Mouse (Mus musculus) embryonic facial prominence, embryonic 14.5 days (tissue): Measurements from ENCODE around the gene Fam168b. TPM values are rescaled to one million over a fixed set of nuclear protein-coding genes. Genes with fewer than 3 reads are reported as not detected.

Source experiments
- ATAC-seq: fragments of 200-750 bp; cut with Nextera tagmentation; 2 replicates; pipeline ENCODE4 v1.8.0; 2017; ENCODE audit warnings: low read depth, moderate number of reproducible peaks, moderate TSS enrichment
- DNase-seq: peaks from one replicate; pipeline ENCODE4 v3.0.0-alpha.2; 2015; ENCODE audit warnings: low spot score
- H3K27ac ChIP-seq: fragments of 300-500 bp; sonication (generic); replicated peaks from 2 replicates; pipeline ENCODE4 v1.5.1; 2014; ENCODE audit warnings: low read depth, mild to moderate bottlenecking, low read length, moderate library complexity
- H3K27me3 ChIP-seq: fragments of 300-500 bp; sonication (generic); replicated peaks from 2 replicates; pipeline ENCODE4 v1.6.1; 2014; ENCODE audit warnings: low read length; ENCODE audit not compliant: control insufficient read depth, insufficient read depth
- H3K36me3 ChIP-seq: fragments of 300-500 bp; sonication (generic); 2 replicates; pipeline ENCODE4 v1.6.1; 2014; ENCODE audit warnings: low read length, mixed read lengths; ENCODE audit not compliant: control insufficient read depth, insufficient read depth
- H3K4me1 ChIP-seq: fragments of 300-500 bp; sonication (generic); 2 replicates; pipeline ENCODE4 v1.6.1; 2014; ENCODE audit warnings: antibody characterized with exemption, low read length; ENCODE audit not compliant: control insufficient read depth, insufficient read depth
- H3K4me2 ChIP-seq: fragments of 300-500 bp; sonication (generic); 2 replicates; pipeline ENCODE4 v1.6.1; 2014; ENCODE audit warnings: low read depth, mild to moderate bottlenecking, low read length, moderate library complexity, mixed read lengths
- H3K4me3 ChIP-seq: fragments of 300-500 bp; sonication (generic); 2 replicates; pipeline ENCODE4 v1.5.1; 2014; ENCODE audit warnings: low read depth, mild to moderate bottlenecking, low read length
- H3K9ac ChIP-seq: fragments of 300-500 bp; sonication (generic); 2 replicates; pipeline ENCODE4 v1.6.1; 2014; ENCODE audit warnings: low read depth, mild to moderate bottlenecking, low read length, moderate library complexity, mixed read lengths
- H3K9me3 ChIP-seq: fragments of 300-500 bp; sonication (generic); 2 replicates; pipeline ENCODE4 v1.6.1; 2016; ENCODE audit warnings: low read length; ENCODE audit not compliant: control insufficient read depth
- WGBS: fragments of 180-500 bp; shearing (Covaris S2); extraction: QIAGEN DNeasy Blood & Tissue Kit; methylation state at CpG from one replicate; pipeline ENCODE4 v1.1.7; 2014; 5-methylcytosine and 5-hydroxymethylcytosine counted together
- polyA plus RNA-seq: library from polyadenylated mRNA; unstranded; fragments of >200 nt; fragmentation: Nextera tagmentation; extraction: Ambion mirVana; gene quantifications from 2 replicates; pipeline ENCODE4 v1.2.1, GENCODE M21; 2014

Gene Fam168b
- polyA plus RNA-seq, 1 experiment from 2014 or later, result 68.1 TPM

DNA sequence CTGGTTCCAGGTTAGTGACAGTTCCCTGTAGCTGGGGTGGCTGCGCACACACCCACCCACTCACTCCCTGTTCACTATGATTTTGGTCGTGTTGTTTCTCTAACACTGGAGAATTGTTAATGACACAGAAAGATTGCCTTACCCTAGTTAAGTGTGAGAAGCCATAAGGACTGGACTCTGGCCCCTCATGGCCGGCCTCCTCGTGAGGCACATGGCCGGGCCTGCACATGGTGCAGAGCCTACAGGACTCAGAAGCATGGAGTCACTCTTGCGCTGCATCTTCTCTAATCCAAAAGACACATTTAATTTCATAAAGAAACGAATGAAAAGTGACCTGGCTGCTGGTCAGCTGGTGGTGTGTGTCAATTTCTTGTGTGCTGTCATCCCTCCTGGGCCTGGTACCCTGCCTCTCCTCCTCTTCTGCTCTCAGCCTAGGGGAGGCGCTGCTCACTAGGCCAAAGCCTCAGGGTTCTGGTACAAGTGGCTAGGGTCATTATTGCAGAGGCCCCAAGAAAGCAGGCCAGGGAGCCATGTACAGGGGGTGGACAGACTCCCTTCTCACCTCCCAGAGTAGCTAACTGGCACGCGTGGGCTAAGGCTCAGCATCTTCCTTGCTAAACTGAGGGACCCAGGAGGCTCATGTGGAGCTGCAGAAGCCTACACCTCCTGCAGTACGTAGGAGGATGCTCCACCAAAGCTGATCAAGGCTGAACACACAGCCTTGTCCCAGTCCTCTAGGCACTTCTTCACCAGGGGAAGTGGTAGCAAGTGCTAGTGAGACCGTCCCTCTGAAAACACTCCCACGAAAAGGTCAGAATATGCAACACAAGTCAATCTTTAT lies 30.2 kb downstream of the Fam168b start:
- Histone ChIP-seq H3K36me3 (peaks cover 92% of the 10 kb centered on the region), H3K27ac (no peak overlapping the region), H3K4me1 (no peaks in the 10 kb centered on the region), H3K4me2 (no peak overlapping the region), H3K4me3 (no peak overlapping the region), H3K9ac (no peak overlapping the region), H3K9me3 (no peaks in the 10 kb centered on the region), H3K27me3 (no peaks in the 10 kb centered on the region)
- ATAC-seq (no peak), DNase-seq (no peak)
- 91% methylated on average over 13 of the region's 13 CpGs for WGBS

DNA sequence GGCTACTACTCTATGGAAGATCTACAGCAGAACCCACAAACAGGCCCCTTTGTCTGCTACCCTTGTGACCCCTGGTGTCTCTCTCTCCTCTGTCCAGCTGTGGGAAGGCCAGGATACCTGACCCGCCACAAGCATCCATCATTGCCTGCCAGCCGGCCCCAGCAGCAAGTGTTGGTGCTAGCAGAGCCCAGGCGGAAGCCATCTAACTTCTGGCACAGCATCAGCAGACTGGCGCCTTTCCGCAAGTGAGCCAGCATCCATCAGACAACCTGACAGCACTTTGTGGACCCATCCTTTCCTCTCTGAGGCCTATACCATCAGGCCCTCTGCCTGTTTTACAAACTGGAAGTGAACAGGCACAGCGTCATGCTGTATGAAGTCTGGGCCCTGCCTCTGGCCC lies 31.3 kb downstream of the Fam168b start:
- H3K4me1 ChIP-seq, result no peaks in the 10 kb centered on the region
- no peak for DNase-seq
- H3K9me3 ChIP-seq, result no peaks in the 10 kb centered on the region
- no peak overlapping the region for H3K9ac ChIP-seq
- H3K36me3 ChIP-seq, result peaks cover 91% of the 10 kb centered on the region
- H3K4me2 ChIP-seq, result no peak overlapping the region
- no peak overlapping the region for H3K27ac ChIP-seq
- H3K4me3 ChIP-seq, result no peak overlapping the region
- H3K27me3 ChIP-seq, result no peaks in the 10 kb centered on the region
- WGBS, result 80% methylated on average over 5 of the region's 6 CpGs
- ATAC-seq, result no peak

DNA sequence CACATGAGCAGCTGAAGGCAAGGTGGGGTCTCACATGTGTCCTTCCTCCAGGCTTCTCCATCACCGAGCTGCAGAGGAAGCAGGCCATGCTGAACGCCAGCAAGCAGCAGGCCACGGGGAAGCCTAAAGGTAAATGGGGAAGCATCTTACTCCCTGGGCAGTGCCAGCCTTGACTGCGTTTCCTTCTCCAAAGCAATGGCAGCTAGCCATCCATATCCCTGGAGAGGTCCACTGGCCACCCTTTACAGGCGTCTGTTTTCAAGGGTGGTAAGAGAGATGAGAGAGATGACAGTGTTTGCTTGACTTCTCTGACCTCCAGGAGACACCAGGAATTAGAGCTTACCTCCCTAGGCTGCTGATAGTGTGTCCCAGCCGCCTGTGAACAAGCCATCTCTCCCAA lies 31.8 kb downstream of the Fam168b start:
- Histone ChIP-seq H3K9ac (no peak overlapping the region), H3K4me1 (0 out of 2 replicates have a peak, but pooled peaks cover 4% of the 10 kb centered on the region), H3K27ac (no peak overlapping the region), H3K27me3 (no peaks in the 10 kb centered on the region), H3K36me3 (peaks cover 86% of the 10 kb centered on the region), H3K4me3 (no peak overlapping the region), H3K9me3 (no peaks in the 10 kb centered on the region), H3K4me2 (no peak overlapping the region)
- ATAC-seq, result no peak
- 80% methylated on average over 6 of the region's 6 CpGs for WGBS
- no peak for DNase-seq

DNA sequence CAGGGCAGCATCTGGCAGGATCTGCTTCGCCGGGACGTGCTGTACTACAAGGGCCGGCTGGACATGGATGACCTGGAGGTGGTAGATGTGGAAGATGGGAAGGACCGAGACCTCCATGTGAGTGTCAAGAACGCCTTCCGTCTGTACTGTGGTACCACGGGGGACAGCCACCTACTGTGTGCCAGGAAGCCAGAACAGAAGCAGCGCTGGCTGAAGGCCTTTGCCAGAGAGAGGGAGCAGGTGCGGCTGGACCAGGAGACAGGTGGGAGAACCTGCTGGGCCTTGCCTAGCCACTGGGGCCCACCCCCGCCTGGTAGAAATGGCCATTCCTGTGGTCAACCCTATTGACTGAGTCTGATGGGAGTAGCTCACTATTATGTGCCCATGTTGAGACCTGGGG lies 32.6 kb downstream of the Fam168b start:
- Histone ChIP-seq H3K4me2 (no peak overlapping the region), H3K36me3 (peaks cover 78% of the 10 kb centered on the region), H3K9me3 (no peaks in the 10 kb centered on the region), H3K4me1 (0 out of 2 replicates have a peak, but pooled peaks cover 5% of the 10 kb centered on the region), H3K27me3 (no peaks in the 10 kb centered on the region), H3K4me3 (no peak overlapping the region), H3K9ac (no peak overlapping the region), H3K27ac (no peak overlapping the region)
- WGBS, result 84% methylated on average over 11 of the region's 11 CpGs
- ATAC-seq (no peak), DNase-seq (no peak)

DNA sequence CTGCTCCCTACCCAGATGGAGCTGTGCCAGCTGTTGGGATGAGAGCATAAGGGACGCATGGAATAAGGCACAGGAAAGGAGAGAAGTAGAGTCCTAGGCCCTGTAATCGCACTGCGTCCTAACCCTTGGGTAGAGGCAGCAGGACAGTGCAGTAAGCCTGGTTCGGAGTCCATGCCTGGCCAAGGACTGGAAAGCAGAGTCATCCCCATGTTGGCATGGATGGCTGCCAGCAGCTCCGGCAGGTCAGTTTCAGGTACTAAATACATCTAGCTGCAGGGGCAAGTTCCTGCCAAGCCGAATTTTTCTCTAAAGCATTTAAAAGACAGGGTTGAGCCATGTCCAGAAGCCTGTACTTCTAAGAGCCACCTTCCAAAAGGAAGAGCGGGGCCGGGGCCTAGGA lies 34.4 kb downstream of the Fam168b start:
- Histone ChIP-seq H3K4me2 (no peak overlapping the region), H3K27me3 (no peaks in the 10 kb centered on the region), H3K36me3 (peaks cover 60% of the 10 kb centered on the region), H3K4me1 (0 out of 2 replicates have a peak, but pooled peaks cover 5% of the 10 kb centered on the region), H3K9ac (no peak overlapping the region), H3K4me3 (no peak overlapping the region), H3K9me3 (no peaks in the 10 kb centered on the region), H3K27ac (no peak overlapping the region)
- DNase-seq (no peak), ATAC-seq (no peak)
- WGBS, result 86% methylated on average over 8 of the region's 8 CpGs

DNA sequence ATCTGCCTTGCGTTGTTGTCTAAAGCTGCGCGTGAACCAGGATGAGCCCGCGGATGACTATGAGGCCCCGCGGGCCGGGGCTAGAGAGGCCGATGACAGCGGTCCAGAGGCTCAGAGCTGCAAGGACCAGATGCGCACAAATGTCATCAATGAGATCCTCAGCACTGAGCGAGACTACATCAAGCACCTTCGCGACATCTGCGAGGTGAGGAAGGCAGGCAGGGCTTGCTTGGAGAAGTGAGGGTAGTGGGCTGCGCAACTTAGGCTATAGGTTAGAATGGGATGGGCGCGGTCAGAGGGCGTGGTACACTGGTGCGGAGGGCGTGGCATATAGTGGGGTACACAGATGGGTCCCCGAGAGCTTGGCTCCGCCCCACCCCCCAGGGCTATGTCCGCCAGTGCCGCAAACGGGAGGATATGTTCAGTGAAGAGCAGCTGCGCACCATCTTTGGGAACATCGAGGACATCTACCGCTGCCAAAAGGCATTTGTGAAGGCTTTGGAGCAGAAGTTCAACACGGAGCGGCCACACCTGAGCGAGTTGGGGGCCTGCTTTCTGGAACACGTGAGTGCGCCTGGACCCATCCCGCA lies 36.8 kb downstream of the Fam168b start:
- H3K9ac ChIP-seq, result no peak overlapping the region
- no peaks in the 10 kb centered on the region for H3K27me3 ChIP-seq
- H3K4me3 ChIP-seq, result no peak overlapping the region
- no peak for DNase-seq
- H3K4me2 ChIP-seq, result no peak overlapping the region
- ATAC-seq, result no peak
- no peaks in the 10 kb centered on the region for H3K9me3 ChIP-seq
- peaks cover 37% of the 10 kb centered on the region for H3K36me3 ChIP-seq
- WGBS, result 28% methylated on average over 29 of the region's 35 CpGs
- H3K27ac ChIP-seq, result no peak overlapping the region
- H3K4me1 ChIP-seq, result peaks cover 10% of the 10 kb centered on the region

DNA sequence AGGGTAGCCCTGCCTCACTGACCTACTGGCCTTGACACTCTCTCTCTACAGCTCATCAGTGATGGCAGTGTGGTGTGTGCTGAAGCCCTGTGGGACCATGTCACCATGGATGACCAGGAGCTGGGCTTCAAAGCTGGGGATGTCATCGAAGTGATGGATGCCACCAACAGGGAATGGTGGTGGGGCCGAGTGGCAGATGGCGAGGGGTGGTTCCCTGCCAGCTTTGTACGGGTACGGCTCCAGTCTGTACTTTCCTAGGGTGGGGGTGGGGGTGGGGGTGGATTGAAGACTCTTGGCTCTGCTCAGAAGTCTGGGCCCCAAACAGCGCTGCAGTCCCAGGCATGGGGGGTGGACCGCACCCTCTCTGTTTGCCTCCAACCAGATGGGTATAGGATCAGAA lies 38.0 kb downstream of the Fam168b start:
- ATAC-seq (no peak), DNase-seq (no peak)
- H3K9me3 ChIP-seq, result no peaks in the 10 kb centered on the region
- peaks cover 25% of the 10 kb centered on the region for H3K36me3 ChIP-seq
- H3K4me1 ChIP-seq, result peaks cover 10% of the 10 kb centered on the region
- no peak overlapping the region for H3K27ac ChIP-seq
- 87% methylated on average over 7 of the region's 7 CpGs for WGBS
- H3K27me3 ChIP-seq, result no peaks in the 10 kb centered on the region
- H3K4me2 ChIP-seq, result no peak overlapping the region
- H3K9ac ChIP-seq, result no peak overlapping the region
- H3K4me3 ChIP-seq, result no peak overlapping the region

DNA sequence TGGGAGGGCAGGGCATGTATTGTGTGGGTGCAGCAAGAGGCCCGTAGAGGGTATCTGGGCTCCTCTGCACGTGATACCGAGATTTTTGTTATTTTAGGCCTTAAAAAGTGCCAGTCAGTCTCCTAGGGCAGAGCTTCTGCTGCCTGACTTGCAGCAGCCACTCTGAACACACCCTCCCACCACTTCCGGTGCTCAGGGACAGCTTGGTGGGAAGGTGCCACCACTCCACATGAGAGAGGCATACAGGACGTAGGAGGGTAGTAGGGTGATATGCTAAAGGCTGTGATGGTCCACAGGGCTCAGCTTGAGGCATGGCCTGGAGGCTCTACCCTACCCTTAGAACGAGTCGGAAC lies 40.6 kb downstream of the Fam168b start:
- peak; percentile 19 for DNase-seq

More for the DNA sequence above, 40.6 kb downstream of the Fam168b start:
- H3K4me3 ChIP-seq, result peak overlapping the region; percentile 80
- WGBS, result 27% methylated on average over 7 of the region's 7 CpGs
- no peaks in the 10 kb centered on the region for H3K27me3 ChIP-seq
- peak overlapping the region; percentile 91 for H3K4me2 ChIP-seq
- H3K9ac ChIP-seq, result peak overlapping the region; percentile 76
- no peaks in the 10 kb centered on the region for H3K9me3 ChIP-seq
- H3K4me1 ChIP-seq, result peaks cover 10% of the 10 kb centered on the region
- H3K27ac ChIP-seq, result 0 out of 2 replicates have a peak overlapping the region, but pooled peaks have one; percentile 10
- H3K36me3 ChIP-seq, result 0 out of 2 replicates have a peak, but pooled peaks cover 5% of the 10 kb centered on the region
- ATAC-seq, result peak; percentile 3; the same call in 1 of the 2 replicates
